Mouse (Mus musculus) spleen, postnatal 4 days (tissue): ENCODE measurements at regions not wholly inside any gene's neighbourhood (a gene's known extent, or its start where the extent isn't known, plus 50 kb on each side); places are given as distances from the start of the nearest gene placed in this dataset.

ENCODE experiments used
- DNase-seq, 2 experiments: peaks; one replicate each; pipeline ENCODE4 v3.0.0; 2022; ENCODE audit warnings: low spot score in 2 of 2

DNA sequence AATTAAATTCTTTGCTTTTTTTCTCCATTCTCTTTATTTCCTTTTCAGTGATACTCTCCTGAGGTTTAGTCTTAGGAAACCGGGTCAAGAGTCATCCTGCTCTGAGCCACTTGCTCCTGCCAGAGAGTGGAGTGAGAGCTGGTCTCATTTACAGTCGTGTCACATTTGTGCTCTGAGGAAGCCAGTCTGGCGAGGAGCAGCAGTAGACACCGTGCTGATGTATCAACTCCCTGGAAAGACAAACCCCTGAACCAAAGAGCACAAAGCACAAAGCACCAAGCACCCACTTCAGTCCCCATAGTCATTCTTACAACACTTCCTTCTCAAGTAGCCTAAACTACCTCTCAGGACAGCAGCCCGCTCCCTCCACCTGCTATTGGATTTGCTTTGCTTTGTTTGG lies 390.7 kb downstream of the Wdr11 start:
- DNase-seq: no peak

- no peak for DNase-seq
Measured at GRCm38 (mm10) chr7:129983601-129984120, 392.0 kb downstream of the Wdr11 start.

- no peak for DNase-seq
Measured at GRCm38 (mm10) chr7:129984367-129984766, 392.7 kb downstream of the Wdr11 start.

DNA sequence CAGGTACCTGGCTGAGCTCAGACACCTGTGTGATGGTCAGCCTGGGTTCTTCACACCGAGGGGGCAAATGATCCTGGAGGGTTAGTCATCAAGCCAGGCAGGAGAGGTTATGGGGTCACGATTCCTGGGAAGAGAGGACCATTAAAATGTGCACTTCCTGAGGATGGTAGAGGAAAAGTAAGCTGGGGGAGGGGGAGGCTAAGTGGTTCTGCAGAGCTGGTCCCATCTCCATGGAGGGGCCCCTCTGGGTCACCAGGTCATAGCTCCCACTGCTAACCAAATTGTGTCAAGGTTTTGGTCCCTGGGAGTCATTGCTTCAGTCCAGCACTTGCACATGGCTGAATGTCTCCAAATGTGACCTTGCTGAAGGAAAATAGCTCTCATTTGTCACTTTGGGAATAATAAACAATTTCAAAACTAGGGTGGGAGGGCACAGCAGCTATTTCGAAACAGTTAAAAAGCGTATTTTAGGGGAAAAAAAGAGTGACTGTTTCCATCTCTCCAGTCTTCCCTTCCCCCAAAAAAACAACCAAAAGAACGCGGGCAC lies 395.5 kb downstream of the Wdr11 start:
- DNase-seq: no peak

GRCm38 (mm10) chr7:129987713-129988112 lies 396.1 kb downstream of the Wdr11 start:
- no peak for DNase-seq

GRCm38 (mm10) chr7:129993446-129994223 lies 402.0 kb downstream of the Wdr11 start:
- DNase-seq: no peak

GRCm38 (mm10) chr7:129995529-129995928 lies 403.9 kb downstream of the Wdr11 start:
- DNase-seq: no peak

DNA sequence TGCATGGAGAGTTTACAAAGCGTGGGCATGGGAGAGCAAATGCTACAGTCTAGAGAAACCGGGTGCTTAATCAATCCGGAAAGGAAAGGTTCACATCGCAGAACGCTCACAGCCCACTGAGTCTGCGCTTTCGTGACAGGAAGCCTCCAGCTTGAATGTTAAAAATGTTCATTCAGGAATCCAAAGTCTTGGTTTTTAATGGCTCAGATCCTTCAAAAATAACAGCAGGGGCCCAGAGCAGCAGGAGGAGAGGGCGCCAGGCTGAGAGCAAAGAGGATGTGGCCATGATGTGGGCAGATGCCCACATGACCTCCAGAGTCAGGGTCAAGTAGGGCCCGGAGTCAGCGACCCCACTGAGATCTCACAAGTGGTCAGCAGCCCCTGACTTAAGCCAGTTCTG lies 409.4 kb downstream of the Wdr11 start:
- no peak for DNase-seq

DNA sequence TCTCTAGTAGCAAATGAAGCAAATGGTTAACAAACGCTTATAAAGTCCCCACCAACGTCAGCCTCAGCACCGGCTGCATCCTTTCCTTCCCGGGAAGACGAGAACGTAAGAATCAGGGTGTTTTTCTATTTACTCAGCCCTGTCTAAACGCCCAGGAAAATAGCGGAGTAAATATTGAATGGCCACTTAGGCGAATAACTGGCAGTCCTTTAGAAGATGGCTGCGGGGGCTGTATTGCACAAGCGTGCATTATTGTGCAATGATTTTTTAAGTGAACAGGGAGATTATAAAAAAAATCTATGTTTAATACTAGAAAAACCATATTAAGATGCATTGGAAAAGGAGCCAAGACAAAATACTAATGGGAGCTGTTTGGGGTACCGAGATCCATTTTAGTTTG lies 410.3 kb downstream of the Wdr11 start:
- DNase-seq: no peak

DNA sequence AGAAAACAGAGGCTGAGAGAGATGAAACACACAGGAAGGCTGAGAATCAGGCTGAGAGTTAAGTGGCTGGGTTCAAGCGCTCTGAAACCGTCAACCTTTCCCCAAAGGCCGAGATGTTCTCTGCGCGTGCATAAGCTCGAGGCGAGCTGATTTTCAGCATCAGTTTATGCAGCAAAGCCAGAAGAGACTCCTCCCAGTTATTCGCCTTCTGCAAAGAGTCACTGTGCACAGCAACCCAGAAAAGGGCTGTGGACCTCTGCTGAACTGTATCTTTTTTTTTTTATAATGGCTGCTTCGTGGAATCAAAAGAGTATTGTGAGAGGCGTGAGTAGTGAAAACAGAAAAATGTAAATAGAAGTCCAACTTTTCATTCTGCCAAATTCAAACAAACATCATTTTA lies 413.7 kb downstream of the Wdr11 start:
- no peak for DNase-seq

- DNase-seq: no peak
Measured at GRCm38 (mm10) chr7:130007993-130008583, 416.4 kb downstream of the Wdr11 start.

DNA sequence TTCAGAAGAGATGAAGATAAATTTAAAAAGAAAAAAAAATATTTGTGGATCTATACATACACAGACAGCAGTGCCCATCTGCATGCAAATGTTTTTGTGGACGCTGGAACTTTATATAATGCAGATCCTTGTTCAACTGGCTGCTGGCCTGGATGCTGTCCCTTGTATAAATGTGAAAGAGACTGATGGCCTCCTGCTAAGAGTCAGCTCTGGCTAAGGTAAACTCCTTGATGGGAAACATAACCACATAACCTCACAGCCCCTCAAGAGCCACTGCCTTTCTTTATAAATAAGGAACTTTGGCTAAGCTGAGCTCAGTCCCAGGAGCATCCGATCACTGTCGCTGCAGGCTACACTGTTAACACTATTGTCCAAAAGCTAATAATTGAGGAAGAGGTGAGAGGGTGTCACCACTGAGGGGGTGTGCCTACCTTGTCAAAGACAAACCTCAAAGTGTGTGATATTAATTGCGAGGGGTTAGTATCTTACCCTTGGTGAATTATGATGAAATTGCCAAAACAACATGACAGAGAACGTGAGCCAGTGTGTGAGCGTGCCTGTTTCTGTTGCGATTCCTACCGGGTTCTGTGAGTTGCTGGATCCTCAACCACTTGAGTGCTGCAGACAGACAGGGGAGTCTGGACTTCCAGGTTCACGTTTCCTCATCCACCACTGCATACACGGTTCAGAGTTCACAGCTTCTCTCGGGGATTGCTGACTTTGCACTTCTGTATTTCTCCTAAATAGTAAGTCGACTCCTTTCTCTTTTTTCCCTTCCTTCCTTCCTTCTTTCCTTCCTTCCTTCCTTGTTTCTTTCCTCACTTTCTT lies 417.1 kb downstream of the Wdr11 start:
- no peak for DNase-seq

- no peak for DNase-seq
Measured at GRCm38 (mm10) chr7:130012067-130012466, 420.4 kb downstream of the Wdr11 start.

GRCm38 (mm10) chr7:130013109-130013508 lies 421.4 kb downstream of the Wdr11 start:
- no peak for DNase-seq

- DNase-seq: no peak
Measured at GRCm38 (mm10) chr7:130014609-130015008, 422.9 kb downstream of the Wdr11 start.

GRCm38 (mm10) chr7:130015375-130016014 lies 423.8 kb downstream of the Wdr11 start:
- DNase-seq: no peak

DNA sequence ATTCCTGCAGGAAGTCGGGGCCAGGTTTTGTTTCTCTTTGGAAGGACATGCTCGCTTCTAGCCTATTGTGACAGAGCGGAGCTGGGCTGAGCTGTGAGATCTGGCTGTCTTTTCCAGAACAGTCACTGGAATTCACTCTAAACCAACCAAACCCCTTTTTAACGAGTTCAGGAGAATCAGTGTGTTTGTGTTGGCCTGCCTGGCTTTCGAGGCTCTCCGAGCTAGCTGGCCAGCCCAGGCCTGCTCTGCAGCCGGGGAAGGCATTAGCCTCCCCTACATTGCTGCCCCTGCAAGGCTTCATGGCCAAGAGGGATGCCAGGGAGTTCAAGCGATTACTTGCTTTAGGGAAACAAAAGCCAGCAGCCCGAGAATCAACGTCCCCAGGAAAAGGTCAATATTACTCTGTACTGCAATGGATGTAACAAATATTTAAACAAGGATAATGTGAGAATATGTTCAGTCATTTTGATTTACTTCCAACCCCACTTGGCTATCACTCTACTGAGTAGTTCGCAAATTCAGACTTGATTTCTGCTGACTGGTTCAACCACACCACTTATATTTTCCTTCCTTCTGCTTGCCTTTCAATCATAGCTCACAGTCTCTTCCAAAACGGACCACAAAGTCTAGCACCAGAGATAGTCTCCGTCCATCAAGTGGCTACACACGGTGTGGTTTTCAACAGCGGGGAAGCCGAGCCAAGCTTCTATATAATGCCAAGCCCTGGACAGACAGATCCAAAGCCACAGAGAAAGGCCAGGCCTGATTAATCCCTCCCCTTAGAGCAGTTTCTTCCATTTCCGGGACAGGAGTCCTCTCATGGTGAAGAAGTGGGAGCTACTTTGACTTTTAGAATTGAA lies 424.6 kb downstream of the Wdr11 start:
- no peak for DNase-seq

DNA sequence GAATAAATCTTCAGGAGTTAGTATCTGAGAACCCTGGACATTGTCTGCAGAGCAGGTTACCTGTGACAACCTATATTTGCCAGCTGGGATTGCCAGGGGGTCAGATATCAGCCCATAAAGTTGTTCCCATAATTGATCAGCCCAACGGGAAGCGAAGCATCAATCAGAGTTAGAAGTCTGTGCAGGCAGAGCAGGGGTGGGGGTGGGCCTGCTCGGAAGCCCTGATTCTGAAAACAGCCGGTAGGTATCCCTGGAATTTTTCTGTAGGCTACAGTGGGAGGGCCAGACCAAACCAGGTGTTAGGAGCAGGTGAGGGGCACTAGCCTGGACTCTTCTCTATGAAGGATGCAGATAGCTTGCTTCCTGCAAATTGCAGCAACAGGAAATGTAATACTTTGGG lies 427.2 kb downstream of the Wdr11 start:
- DNase-seq: no peak

DNA sequence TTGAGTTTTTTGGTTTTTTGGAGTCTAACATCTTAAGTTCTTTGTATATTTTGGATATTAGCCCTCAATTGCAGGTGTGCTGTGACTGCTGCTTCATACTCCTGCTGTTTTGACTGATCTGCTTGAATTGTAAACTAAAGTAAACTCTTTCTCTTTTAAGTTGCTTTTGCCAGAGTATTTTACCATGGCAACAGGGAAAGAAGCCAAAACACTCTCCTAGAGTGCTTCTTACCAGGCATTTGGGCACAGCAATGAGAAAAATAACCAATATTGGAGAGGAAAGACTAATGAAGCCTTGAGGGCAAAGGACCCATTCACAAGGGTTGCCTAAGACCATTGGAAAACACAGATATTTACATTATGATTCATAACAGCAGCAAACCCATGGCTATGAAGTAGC lies 437.3 kb downstream of the Wdr11 start:
- DNase-seq: no peak

DNA sequence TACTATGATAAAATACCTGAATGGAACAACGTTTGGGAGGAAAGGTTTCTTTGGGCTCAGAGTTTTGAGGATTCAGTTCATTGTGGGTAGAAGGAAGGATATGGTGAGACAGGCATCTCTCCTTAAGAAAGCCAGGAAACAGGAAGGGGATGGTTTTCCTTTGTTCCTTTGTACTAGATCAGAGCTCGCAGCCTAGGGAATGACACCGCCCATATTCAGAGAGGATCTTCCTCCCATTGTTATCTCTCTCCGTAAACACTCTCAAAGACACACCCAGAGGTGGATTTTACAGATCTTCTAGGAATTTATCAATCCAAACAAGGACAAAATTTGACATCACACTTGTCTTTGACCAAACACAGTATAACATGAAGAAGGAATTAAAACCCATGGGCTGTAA lies 439.0 kb downstream of the Wdr11 start:
- no peak for DNase-seq

- no peak for DNase-seq
Measured at GRCm38 (mm10) chr7:130036235-130036634, 444.6 kb downstream of the Wdr11 start.
